Mouse (Mus musculus): ENCODE measurements at regions not wholly inside any gene's neighbourhood (a gene's known extent, or its start where the extent isn't known, plus 50 kb on each side); places are given as distances from the start of the nearest gene placed in this dataset.
"Not testable (repeated sequence)": the region's sequence is repeated elsewhere in the genome, so short reads cannot be mapped to it uniquely, and the experiment has no call there.

DNA sequence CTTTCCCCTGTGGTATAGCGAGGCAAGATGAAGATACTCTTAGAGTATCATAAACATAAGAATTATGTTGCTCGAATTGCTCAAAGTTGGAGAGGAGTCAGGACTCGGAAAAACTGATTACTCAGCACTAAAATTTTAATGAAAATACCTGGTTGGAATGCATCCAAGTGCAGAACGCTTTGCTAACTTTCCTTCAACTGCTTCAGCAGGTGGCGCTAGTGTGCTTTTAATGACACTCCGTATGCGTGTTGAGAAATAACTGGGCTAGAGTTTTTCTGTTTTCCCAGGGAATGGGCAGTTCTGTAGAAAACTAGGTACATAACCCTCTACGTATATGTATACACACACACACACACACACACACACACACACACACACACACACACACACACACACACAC lies 221.0 kb downstream of the Grxcr1 start:
- intact Hi-C loops (cut with DNase I) = loop anchor here (1.0 to 10.0 kb wide), 2 partner anchors 1092 to 1269 kb away; partner anchors contain the start of gene Kctd8
- no peak overlapping the region for H3K27ac ChIP-seq
- DNase-seq (ENCODE audit: extremely low spot score in 1 of 2, low spot score in 2 of 2) = peak; percentile 62 to 65
- no peak overlapping the region for H3K4me3 ChIP-seq
- peak; percentile 75 for TF ChIP-seq CTCF (IDR thresholded peaks at IDR 0.05)

DNA sequence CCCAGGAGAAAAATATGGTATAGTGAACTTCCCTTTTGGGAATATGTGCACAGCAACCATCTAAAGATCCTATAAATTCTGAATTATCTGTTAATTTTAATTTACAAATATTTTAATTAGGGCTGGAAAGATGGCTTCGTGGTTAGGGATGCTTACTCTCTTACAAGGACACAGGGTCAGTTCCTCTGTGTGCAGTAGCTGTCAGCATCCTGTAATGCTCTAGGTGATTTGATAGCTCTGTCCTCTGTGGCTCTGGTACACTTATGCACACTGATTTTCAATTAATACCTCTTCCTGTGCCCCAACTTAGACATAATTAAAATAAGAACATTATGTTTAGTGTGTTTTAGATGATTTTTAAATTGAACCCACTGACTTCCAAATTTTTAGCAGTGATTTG lies 221.8 kb downstream of the Grxcr1 start:
- TF ChIP-seq CTCF (IDR thresholded peaks at IDR 0.05) = no peak
- DNase-seq (ENCODE audit: extremely low spot score in 1 of 2, low spot score in 2 of 2) = no peak
- intact Hi-C loops (cut with DNase I) = loop anchor here (10.0 kb wide), 1 partner anchor 1091 kb away; the partner anchor contains the start of gene Kctd8
- H3K27ac ChIP-seq = no peak overlapping the region
- no peak overlapping the region for H3K4me3 ChIP-seq

GRCm38 (mm10) chr5:68254111-68254510 lies 222.5 kb downstream of the Grxcr1 start:
- no peak overlapping the region for H3K4me3 ChIP-seq
- intact Hi-C loops (cut with DNase I) = loop anchor here (10.0 kb wide), 1 partner anchor 1091 kb away; the partner anchor contains the start of gene Kctd8
- TF ChIP-seq CTCF (IDR thresholded peaks at IDR 0.05) = no peak
- no peak for DNase-seq (ENCODE audit: extremely low spot score in 1 of 2, low spot score in 2 of 2)
- no peak overlapping the region for H3K27ac ChIP-seq

DNA sequence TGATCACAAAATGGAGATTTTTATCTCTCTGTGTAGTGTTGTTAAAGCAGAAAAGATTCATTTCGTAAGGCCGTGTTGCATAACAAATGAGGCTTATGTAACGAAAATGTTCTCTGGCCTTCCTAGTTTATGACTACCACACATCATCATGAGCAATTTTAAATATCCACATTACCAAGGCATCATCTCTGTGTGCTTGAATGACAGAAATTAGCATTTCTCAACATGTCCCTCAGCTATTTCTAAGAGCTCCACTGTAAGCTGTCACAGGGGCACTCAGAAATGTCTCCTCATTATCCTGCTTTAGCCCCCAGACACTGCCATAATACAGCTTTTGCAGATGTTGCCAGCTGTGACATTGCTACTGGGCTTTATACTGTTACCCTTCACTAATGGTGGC lies 232.6 kb downstream of the Grxcr1 start:
- no peak for TF ChIP-seq CTCF (IDR thresholded peaks at IDR 0.05)
- DNase-seq (ENCODE audit: extremely low spot score in 1 of 2, low spot score in 2 of 2) = no peak
- intact Hi-C loops (cut with DNase I) = no loop called here
- H3K4me3 ChIP-seq = no peak overlapping the region
- H3K27ac ChIP-seq = no peak overlapping the region

GRCm38 (mm10) chr5:68274271-68274670 lies 242.6 kb downstream of the Grxcr1 start:
- TF ChIP-seq CTCF (IDR thresholded peaks at IDR 0.05) = no peak
- Histone ChIP-seq H3K27ac (no peak overlapping the region), H3K4me3 (no peak overlapping the region)
- intact Hi-C loops (cut with DNase I) = no loop called here
- DNase-seq (ENCODE audit: extremely low spot score in 1 of 2, low spot score in 2 of 2) = no peak

DNA sequence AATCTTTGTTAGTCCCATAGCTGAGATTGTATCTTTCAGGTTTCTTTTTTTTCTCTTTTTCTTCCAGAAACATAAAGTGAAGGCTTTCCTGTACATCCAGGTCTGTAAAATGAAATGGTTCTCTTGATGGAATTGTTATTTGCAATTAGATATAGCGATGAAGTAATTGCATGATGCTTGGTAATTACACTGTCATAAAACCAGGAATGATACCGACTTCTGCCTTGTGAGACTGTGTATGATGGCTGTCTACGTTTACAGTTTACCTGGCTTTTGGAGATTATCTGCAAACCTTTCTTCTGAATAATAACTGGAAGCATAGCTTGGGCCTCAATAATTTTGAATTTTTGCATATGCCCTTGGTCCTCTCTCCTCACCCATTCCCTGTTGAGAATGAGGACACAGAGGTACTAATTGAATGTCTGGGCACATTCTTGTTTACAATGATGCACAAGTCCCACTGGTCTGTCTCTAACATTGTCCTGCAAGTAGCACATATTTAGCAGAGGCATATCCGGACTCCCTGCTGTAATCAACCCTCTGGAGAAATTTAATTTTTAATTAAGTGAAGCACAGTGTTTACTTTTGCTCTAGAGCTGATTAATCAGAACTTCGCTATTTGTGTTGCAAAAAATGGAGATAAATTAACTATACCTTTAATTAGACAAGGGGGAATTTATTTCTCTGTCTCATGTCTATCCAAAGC lies 244.1 kb downstream of the Grxcr1 start:
- TF ChIP-seq CTCF (IDR thresholded peaks at IDR 0.05) = no peak
- no peak for DNase-seq (ENCODE audit: extremely low spot score in 1 of 2, low spot score in 2 of 2)
- intact Hi-C loops (cut with DNase I) = no loop called here
- H3K4me3 ChIP-seq = no peak overlapping the region
- H3K27ac ChIP-seq = no peak overlapping the region

GRCm38 (mm10) chr5:68295774-68296173 lies 264.1 kb downstream of the Grxcr1 start:
- DNase-seq (ENCODE audit: extremely low spot score in 1 of 2, low spot score in 2 of 2); H3K27ac ChIP-seq; intact Hi-C loops (cut with DNase I): not testable (repeated sequence)

DNA sequence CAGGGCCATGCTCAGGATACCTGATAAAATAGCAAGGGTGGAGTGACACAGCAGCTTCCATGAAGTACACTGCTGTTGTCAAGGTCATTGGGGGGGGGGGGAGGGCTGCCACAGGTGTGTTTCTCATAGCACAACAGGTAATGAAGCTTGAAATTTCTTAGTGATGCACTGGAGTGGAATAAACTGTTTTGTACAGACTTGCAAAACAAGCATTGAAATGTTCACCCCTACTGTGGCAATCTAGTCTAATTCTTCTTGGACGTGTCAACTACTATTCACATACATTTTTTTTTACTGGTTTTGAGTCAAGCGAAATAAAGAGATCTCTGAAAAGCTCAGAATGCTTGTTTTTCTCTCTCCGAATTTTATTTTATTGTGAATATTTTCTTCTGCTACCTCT lies 281.6 kb downstream of the Grxcr1 start:
- no peak for DNase-seq (ENCODE audit: extremely low spot score in 1 of 2, low spot score in 2 of 2)
- Histone ChIP-seq H3K27ac (no peak overlapping the region), H3K4me3 (no peak overlapping the region)
- intact Hi-C loops (cut with DNase I) = no loop called here
- TF ChIP-seq CTCF (IDR thresholded peaks at IDR 0.05) = no peak

More at GRCm38 (mm10) chr5:68295774-68296173, 264.1 kb downstream of the Grxcr1 start:
- H3K4me3 ChIP-seq = not testable (repeated sequence)

DNA sequence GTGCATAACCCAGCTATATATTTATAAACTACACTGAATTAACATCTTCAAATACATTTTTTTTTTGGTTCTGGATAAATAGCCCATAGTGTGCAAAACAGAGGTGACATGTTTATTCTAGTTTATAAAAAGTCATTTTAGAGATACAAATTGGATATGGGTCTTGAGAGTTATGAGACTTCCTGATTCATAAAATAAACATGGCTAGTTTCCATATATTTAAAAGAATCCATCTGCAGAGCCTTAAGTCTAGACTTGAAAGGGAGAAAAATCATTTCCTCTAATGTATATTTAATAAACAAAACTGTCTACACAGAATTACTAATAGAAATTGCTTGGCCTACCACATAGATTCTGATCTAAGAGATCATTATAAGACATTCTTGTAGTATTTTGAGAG lies 287.3 kb downstream of the Grxcr1 start:
- intact Hi-C loops (cut with DNase I) = no loop called here
- TF ChIP-seq CTCF (IDR thresholded peaks at IDR 0.05) = no peak
- H3K27ac ChIP-seq = no peak overlapping the region
- H3K4me3 ChIP-seq = no peak overlapping the region
- DNase-seq (ENCODE audit: extremely low spot score in 1 of 2, low spot score in 2 of 2) = no peak

GRCm38 (mm10) chr5:68326998-68327593 lies 295.5 kb downstream of the Grxcr1 start:
- no peak for DNase-seq (ENCODE audit: extremely low spot score in 1 of 2, low spot score in 2 of 2)
- Histone ChIP-seq H3K4me3 (no peak overlapping the region), H3K27ac (no peak overlapping the region)
- intact Hi-C loops (cut with DNase I) = no loop called here
- TF ChIP-seq CTCF (IDR thresholded peaks at IDR 0.05) = no peak

GRCm38 (mm10) chr5:68329311-68329710 lies 297.7 kb downstream of the Grxcr1 start:
- intact Hi-C loops (cut with DNase I) = no loop called here
- TF ChIP-seq CTCF (IDR thresholded peaks at IDR 0.05) = no peak
- Histone ChIP-seq H3K4me3 (no peak overlapping the region), H3K27ac (no peak overlapping the region)
- no peak for DNase-seq (ENCODE audit: extremely low spot score in 1 of 2, low spot score in 2 of 2)

GRCm38 (mm10) chr5:68329828-68330227 lies 298.2 kb downstream of the Grxcr1 start:
- Histone ChIP-seq H3K27ac (no peak overlapping the region), H3K4me3 (no peak overlapping the region)
- TF ChIP-seq CTCF (IDR thresholded peaks at IDR 0.05) = no peak
- no peak for DNase-seq (ENCODE audit: extremely low spot score in 1 of 2, low spot score in 2 of 2)
- intact Hi-C loops (cut with DNase I) = no loop called here

DNA sequence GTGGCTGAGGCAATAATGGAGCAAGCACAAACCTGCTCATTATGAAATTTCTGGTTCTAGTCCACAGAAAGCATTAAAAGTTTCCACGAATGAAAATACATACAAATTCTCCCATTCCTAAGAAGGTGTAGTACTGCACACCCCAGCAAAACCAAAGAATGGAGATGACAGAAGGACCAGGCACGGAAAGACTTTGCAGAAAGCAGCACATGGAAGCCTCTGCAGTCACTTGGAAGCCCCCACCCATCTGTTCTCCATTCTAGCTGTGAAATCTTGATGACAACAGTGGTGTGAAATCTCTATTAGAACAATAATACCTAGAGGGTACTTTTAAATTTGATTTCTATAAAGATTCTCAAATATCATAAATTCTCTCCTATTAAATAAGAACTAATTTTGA lies 319.3 kb downstream of the Grxcr1 start:
- no peak for TF ChIP-seq CTCF (IDR thresholded peaks at IDR 0.05)
- DNase-seq (ENCODE audit: extremely low spot score in 1 of 2, low spot score in 2 of 2) = no peak
- Histone ChIP-seq H3K4me3 (no peak overlapping the region), H3K27ac (no peak overlapping the region)
- intact Hi-C loops (cut with DNase I) = no loop called here

All from left cerebral cortex, adult 2 months (tissue).